Mouse (Mus musculus) retina, postnatal 1 day (tissue): ENCODE measurements at regions not wholly inside any gene's neighbourhood (a gene's known extent, or its start where the extent isn't known, plus 50 kb on each side); places are given as distances from the start of the nearest gene placed in this dataset.

ENCODE experiments used
- DNase-seq: peaks from one replicate; pipeline ENCODE4 v3.0.0-alpha.2; 2012

DNA sequence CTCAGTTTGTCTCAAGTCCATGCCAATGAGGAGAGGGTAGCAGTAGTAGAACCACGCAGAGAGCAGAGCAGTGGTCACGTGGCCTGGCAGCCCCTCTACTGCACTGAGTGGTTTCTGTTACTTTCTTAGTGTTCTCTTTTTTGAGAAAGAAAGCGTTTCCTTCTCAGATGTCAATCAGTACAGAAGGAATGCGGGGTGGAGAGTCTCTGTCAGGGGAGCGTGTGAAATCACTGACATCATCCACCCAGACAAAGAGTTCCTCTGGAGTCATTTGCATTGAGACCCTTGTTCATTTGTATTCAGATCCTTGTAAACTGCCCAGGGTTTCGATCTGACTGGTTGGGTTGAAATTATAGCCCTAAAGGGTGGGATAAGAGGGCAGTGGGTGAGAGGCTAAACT is 85.8 kb upstream of the Nckap5 start:
- DNase-seq: no peak

DNA sequence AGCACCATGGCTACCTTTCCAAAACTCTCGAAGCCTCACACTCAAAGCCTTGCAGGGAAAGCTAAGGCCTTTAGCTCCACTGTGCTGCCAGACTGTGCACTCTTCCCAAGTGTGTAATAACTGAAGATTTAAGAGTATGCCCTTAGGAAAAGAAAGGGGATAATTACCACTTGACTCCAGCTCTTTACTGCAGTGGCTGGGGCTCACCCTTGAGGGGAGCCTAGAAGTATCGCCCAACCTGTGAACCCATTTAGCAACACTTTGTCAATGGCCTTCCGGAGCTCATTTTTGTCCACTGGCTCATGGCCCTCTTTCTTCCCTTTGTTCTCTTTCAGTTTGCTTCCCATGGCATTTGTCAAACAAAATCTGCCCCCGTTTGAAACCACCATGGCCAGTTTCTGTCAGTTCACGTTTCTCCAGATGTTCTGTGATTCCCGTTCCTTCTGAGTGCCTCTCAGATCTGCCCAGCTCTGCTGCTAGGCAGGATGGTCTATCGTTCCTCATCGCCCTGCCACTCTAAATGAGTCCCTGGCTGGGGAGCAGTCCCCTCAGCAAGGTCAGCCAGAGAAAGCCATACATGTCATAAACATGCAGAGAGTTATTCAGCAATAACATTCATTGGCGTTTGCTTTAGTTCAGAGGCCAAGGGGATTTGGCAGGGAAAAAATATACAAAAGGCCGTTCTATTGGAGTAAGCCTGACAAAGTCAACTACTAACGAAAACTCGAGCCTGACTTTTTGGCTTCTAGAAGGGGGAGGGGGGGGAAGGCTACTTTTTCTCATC is 80.9 kb upstream of the Nckap5 start:
- no peak for DNase-seq

DNA sequence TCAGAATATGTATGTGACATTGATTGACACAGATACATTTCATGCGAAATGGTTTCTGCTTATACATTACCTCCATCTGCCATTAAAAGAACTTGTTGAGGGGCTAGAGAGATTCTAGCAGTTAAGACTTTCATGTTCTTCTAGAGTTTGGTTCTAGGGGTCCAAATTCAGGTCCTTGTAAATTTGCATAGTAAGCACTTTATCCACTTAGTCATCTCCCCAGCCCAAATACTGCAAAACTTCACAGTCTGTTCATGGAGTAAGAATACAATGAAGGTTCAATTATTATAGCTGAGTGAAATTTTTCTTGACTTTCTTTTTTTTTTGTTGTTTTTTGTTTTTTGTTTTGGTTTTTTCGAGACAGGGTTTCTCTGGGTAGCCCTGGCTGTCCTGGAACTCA is 76.8 kb upstream of the Nckap5 start:
- DNase-seq: no peak

DNA sequence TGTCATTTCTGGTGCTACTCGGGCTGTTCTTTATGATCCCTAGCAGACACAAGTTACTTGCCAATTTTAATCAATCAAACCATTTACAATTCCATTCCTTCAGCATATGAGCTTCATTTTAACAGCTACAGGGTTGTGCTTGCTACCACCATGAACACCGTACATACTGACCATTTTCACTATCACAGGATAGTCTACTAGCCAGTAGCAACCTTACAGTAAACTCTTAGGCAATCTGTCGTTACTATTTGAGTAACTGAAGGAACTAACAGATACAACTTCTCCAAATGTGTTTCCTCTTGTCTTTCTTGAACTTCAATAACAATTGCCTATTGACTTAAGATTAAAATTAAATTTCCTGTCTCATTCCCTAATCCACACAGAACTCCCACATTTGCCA is 67.9 kb upstream of the Nckap5 start:
- DNase-seq: no peak

DNA sequence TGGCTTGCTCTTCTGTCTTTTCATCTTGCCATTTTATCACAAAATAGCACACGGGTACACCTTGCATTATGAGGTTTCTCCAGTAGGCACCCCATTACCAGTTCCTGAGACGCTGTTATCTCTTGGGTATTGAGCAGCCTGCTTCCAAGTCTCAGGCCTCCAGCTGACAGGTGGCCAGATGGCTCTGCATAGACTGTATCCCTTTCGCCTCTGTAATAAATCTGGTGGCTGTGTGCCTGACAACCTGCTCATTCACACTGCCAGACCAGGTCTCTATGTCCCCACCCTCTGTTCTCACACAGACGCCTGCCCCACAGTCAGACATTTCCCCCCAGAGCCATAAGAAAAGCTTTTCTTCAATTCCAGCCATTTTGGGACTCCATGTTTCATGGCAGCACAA is 66.3 kb upstream of the Nckap5 start:
- no peak for DNase-seq

DNA sequence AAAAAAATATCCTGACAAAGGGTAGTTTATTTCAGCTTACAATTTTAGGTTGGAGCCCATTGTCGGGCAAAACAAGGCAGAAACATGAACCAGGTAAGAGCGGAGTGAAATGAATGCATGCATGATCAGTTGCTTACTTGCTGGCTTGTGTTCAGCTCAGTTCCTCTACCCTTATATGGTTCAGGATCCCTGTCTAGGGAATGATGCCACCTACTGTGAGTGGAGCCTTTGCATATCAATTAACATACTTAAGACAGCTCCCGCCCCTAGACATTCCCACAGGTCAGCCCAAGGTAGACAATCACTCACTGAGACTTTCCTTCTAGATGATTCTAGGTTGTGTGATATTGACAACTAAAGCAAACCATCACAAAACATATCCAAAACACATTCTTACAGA is 50.2 kb upstream of the Nckap5 start:
- DNase-seq: no peak
